Mouse (Mus musculus) T-helper 17 cell (primary cell): Measurements from ENCODE around the gene Olfr582.

Experiments
- in situ Hi-C, 2 experiments: fragments of 300-600 bp; cut with MboI, MseI; formaldehyde crosslinking; loops; 1 replicate in 1 of 2; 2 replicates in 1 of 2; pipeline ENCODE4 v1.15.1; 2025; ENCODE audit warnings: high pct_unique_total_duplicates in 2 of 2

Olfr582 gene

DNA sequence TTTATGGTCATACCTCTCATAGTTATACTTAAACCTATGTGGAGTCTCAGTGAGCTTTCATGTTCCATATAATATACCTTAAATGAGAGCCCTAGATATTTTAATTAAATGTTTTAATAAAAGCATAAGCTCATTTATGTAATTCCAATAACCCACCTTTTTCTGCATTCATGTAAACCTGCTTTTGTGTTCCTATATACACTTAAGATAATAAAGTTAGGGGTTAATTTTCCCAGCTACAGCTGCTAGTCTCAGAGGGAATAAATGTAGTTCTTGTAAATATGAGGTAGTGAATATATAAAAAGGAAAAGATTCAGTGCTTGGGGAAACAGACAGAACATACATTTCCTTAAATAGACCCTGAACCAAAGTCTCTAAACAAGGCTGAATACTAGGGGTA, at the start of gene Olfr582:
Gene Olfr582 (plus strand): TSS at position 301 of the 400 bp plus-strand sequence.
- in situ Hi-C loops = loop anchor here in 1 of 2 experiments (5.0 kb wide), 1 partner anchor 1045 kb away; no protein-coding TSS in a partner anchor

DNA sequence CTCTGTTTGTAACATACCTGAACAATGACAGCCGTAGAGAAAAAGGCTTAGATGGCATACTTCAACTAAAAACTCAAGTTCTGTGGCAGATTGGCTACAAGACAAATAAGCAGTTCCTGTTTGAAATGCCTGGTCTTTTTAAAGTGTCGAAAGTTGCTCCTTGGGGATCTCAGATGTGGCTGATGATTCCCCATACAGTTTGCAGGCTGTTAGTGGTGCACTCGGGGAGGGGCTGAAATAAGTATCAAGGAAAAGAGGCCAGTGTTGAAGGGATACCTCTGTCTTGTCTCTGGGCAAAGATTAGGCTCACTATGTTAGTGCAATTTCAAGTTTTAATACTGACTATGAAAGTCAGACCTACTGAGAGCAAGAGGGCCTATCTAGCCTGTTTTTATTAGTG, 48.6 kb upstream of the Olfr582 start, which contains the start of gene Olfr578:
Gene Olfr578 (minus strand): TSS at position 101 of the 400 bp plus-strand sequence.
- in situ Hi-C loops = no loop called here

DNA sequence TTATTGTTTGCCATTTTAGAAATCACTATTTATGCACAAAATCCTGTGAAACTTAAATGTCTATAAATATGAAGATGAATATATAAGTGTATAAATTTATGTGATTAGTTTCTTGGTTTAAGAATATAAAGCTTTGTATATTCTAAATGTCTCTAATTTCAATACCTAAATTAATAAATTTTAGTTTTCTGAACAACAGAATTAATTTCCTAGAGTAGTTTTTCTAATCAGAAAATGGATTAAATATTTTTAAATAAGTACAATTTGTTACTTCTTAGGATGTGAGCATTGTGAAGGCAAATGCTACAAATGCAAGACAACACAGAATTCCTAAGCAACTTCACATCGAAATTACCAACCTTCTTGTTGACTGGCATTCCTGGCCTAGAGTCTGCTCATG, 13.2 kb downstream of the Olfr582 start, which contains the start of gene Olfr583:
Gene Olfr583 (plus strand): TSS at position 301 of the 400 bp plus-strand sequence.
- in situ Hi-C loops = no loop called here

DNA sequence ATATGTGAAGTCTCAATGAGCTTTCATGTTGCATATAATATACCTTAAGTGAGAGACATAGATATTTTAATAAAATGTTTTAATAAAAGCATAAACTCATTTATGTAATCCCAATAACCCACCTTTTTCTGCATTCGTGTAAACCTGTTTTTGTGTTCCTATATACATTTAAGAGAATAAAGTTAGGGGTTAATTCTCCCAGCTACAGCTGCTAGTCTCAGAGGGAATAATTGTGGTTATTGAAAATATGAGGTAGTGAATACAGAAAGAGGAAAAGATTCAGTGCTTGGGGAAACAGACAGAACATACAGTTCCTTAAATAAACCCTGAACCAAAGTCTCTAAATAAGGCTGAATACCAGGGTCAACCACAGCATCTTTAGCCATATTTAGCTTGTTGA, 43.8 kb downstream of the Olfr582 start, which contains the start of gene Olfr584:
Gene Olfr584 (plus strand): TSS at position 301 of the 400 bp plus-strand sequence.
- in situ Hi-C loops = no loop called here
